Mouse (Mus musculus) fibroblast of lung, adult 2 months (primary cell): ENCODE measurements around the gene 4931414P19Rik.

Source experiments
- DNase-seq: peaks from one replicate; pipeline ENCODE4 v3.0.0-alpha.2; 2011; ENCODE audit warnings: low read depth

4931414P19Rik gene

GRCm38 (mm10) chr14:54544703-54545102 lies 61.1 kb downstream of the 4931414P19Rik start:
- no peak for DNase-seq

- no peak for DNase-seq
Observed at GRCm38 (mm10) chr14:54540771-54541170, 65.0 kb downstream of the 4931414P19Rik start.

- DNase-seq, result no peak
Observed at GRCm38 (mm10) chr14:54538580-54538979, 67.2 kb downstream of the 4931414P19Rik start.
